Mouse (Mus musculus) midbrain, postnatal 0 days (tissue): ENCODE data around the gene Lce6a. TPM values are rescaled to one million over a fixed set of nuclear protein-coding genes. Genes with fewer than 3 reads are reported as not detected.

Experiments
- ATAC-seq: fragments of 200-750 bp; cut with Nextera tagmentation; 2 replicates; pipeline ENCODE4 v1.8.0; 2017; ENCODE audit warnings: moderate number of reproducible peaks, mild to moderate bottlenecking, moderate TSS enrichment, moderate library complexity; ENCODE audit not compliant: low FRiP score
- DNase-seq: peaks from one replicate; pipeline ENCODE4 v3.0.0-alpha.2; 2015; ENCODE audit warnings: low spot score
- H3K27ac ChIP-seq: fragments of 300-500 bp; sonication (generic); 2 replicates; pipeline ENCODE4 v1.5.1; 2014; ENCODE audit warnings: low read depth, mild to moderate bottlenecking, low read length, mixed read lengths
- H3K27me3 ChIP-seq: fragments of 300-500 bp; sonication (generic); 2 replicates; pipeline ENCODE4 v1.6.1; 2014; ENCODE audit warnings: low read length, control low read depth, mixed read lengths; ENCODE audit not compliant: insufficient read depth
- H3K36me3 ChIP-seq: fragments of 300-500 bp; sonication (generic); 2 replicates; pipeline ENCODE4 v1.6.1; 2014; ENCODE audit warnings: low read length, control low read depth, mixed read lengths; ENCODE audit not compliant: insufficient read depth
- H3K4me1 ChIP-seq: fragments of 300-500 bp; sonication (generic); 2 replicates; pipeline ENCODE4 v1.6.1; 2014; ENCODE audit warnings: mild to moderate bottlenecking, control low read depth, antibody characterized with exemption, low read length, mixed read lengths; ENCODE audit not compliant: insufficient read depth
- H3K4me2 ChIP-seq: fragments of 300-500 bp; sonication (generic); 2 replicates; pipeline ENCODE4 v1.6.1; 2014; ENCODE audit warnings: low read depth, mild to moderate bottlenecking, low read length, mixed read lengths; ENCODE audit not compliant: poor library complexity, severe bottlenecking
- H3K4me3 ChIP-seq: fragments of 300-500 bp; sonication (generic); 2 replicates; pipeline ENCODE4 v1.5.1; 2014; ENCODE audit warnings: low read depth, mild to moderate bottlenecking, low read length, moderate library complexity
- H3K9ac ChIP-seq: fragments of 300-500 bp; sonication (generic); replicated peaks from 2 replicates; pipeline ENCODE4 v1.6.1; 2014; ENCODE audit warnings: mild to moderate bottlenecking, low read length, moderate library complexity, mixed read lengths; ENCODE audit not compliant: poor library complexity, severe bottlenecking
- H3K9me3 ChIP-seq: fragments of 300-500 bp; sonication (generic); 2 replicates; pipeline ENCODE4 v1.6.1; 2016; ENCODE audit warnings: low read length, control low read depth
- CTCF ChIP-seq: IDR thresholded peaks from 2 replicates; pipeline ENCODE4 v1.5.1; 2016; ENCODE audit warnings: antibody characterized with exemption, mild to moderate bottlenecking
- WGBS: fragments of 180-500 bp; shearing (Covaris S2); extraction: QIAGEN DNeasy Blood & Tissue Kit; methylation state at CpG from one replicate; pipeline ENCODE4 v1.1.7; 2014; 5-methylcytosine and 5-hydroxymethylcytosine counted together
- polyA plus RNA-seq: library from polyadenylated mRNA; unstranded; fragments of >200 nt; fragmentation: Nextera tagmentation; extraction: Ambion mirVana; gene quantifications from 2 replicates; pipeline ENCODE4 v1.2.1, GENCODE M21; 2015
- total RNA-seq: library from RNA; depleted of rRNA; stranded (reverse); fragments of >200 nt; gene quantifications from 2 replicates; pipeline ENCODE4 v1.2.3, GENCODE M21; 2014; rRNA removed

The Lce6a gene
- total RNA-seq: not detected in 2 replicates
- not detected in 2 replicates for polyA plus RNA-seq

DNA sequence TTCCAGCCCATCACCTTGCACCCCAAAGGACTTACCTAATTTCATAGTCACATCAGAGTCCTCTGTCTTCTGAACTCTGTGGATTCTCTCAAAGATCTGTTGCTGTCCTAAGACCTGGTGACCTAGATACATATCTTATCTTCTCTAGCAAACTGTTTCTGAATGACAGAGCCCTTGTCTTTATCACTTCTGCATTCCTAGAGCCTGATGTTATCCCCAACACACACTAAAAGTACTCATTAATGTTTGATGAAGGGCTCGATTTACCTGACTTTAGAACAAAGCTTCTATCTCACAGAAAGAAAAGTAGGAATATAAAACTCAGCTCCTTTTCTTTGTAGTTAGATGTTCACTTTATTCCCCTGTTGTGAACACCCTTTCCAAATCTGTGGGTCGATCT is at the start of gene Lce6a:
Gene Lce6a, minus strand, starts transcription at position 101 of the 400 bp plus-strand sequence.
- Histone ChIP-seq H3K27ac (no peak within 1 kb of the TSS), H3K4me2 (no peak within 1 kb of the TSS), H3K4me3 (no peak within 1 kb of the TSS), H3K9me3 (no peaks in the 10 kb centered on the region), H3K9ac (no peak within 1 kb of the TSS), H3K27me3 (no peaks in the 10 kb centered on the region), H3K4me1 (no peaks in the 10 kb centered on the region), H3K36me3 (no peaks in the 10 kb centered on the region)
- DNase-seq (no peak), ATAC-seq (no peak)
- WGBS: 81% methylated on average over 2 of the region's 2 CpGs
- no peak for TF ChIP-seq CTCF

DNA sequence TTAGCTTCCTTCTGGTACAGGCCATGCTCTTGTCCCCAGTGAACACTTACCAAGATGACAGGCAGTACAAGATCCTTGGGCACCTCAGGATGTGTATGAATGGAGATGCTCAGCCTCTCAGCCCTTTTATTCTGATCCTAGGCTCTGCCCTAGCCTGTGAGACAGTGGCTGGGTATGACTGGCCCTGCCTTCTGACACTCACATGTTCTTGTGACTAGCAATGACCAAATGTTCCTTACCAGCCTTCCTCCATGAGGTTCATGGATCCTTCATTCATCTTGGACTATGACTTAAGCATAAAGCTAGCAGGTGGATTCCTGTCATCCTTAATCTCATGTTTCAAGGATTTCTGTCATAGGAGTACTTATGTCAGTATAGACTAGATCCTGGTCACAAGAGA is 48.8 kb upstream of the Lce6a start, which contains the start of gene Lce1a2:
Gene Lce1a2, minus strand, starts transcription at position 101 of the 400 bp plus-strand sequence.
- Histone ChIP-seq H3K4me1 (no peaks in the 10 kb centered on the region), H3K9me3 (no peaks in the 10 kb centered on the region), H3K27ac (no peak within 1 kb of the TSS), H3K27me3 (no peaks in the 10 kb centered on the region), H3K9ac (no peak within 1 kb of the TSS), H3K4me3 (no peak within 1 kb of the TSS), H3K36me3 (no peaks in the 10 kb centered on the region), H3K4me2 (no peak within 1 kb of the TSS)
- no peak for ATAC-seq
- TF ChIP-seq CTCF: no peak
- DNase-seq: no peak

DNA sequence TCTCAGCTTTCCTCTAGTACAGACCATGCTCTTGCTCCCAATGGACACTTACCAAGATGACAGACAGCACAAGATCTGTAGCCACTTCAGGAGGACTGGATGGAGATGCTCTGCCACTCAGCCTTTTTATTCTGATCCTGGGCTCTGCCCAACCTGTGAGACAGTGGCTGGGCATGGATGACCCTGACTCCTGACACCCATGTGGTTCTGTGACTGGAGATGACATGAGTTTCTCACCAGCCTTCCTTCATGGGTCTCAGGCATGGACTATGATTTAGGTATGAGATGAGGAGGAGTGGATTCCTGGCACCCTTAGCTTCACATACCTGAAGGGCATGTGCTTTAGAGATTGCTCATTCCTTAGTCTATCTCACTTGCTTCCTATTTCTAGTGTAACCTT is 35.4 kb upstream of the Lce6a start, which contains the start of gene Lce1b:
Gene Lce1b, minus strand, starts transcription at position 101 of the 400 bp plus-strand sequence.
- H3K9me3 ChIP-seq: no peaks in the 10 kb centered on the region
- no peak for DNase-seq
- H3K9ac ChIP-seq: no peak within 1 kb of the TSS
- H3K36me3 ChIP-seq: no peaks in the 10 kb centered on the region
- H3K4me3 ChIP-seq: no peak within 1 kb of the TSS
- H3K4me1 ChIP-seq: no peaks in the 10 kb centered on the region
- ATAC-seq: no peak
- no peaks in the 10 kb centered on the region for H3K27me3 ChIP-seq
- no peak for TF ChIP-seq CTCF
- no peak within 1 kb of the TSS for H3K4me2 ChIP-seq
- H3K27ac ChIP-seq: no peak within 1 kb of the TSS

DNA sequence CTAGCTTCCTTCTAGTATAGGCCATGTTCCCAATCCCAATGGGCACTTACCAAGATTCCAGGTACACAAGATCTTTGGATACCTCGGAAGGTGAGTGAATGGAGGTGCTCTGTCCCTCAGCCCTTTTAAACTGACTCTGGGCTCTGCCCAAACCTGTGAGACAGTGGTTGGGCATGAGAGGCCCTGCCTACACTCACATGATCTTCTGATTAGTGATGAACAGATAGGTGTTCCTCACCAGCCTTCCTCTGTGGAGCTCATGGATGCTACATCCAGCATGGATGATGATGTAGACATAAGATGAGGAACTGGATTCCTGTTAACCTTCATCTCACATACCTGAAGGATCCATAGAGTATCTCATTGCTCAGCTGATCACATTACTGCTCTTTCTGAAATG is 26.7 kb upstream of the Lce6a start, which contains the start of gene Lce1a1:
Gene Lce1a1, minus strand, starts transcription at position 101 of the 400 bp plus-strand sequence.
- 97% methylated on average over 1 of the region's 1 CpGs for WGBS
- Histone ChIP-seq H3K9me3 (no peaks in the 10 kb centered on the region), H3K36me3 (no peaks in the 10 kb centered on the region), H3K9ac (no peak within 1 kb of the TSS), H3K27ac (no peak within 1 kb of the TSS), H3K4me2 (no peak within 1 kb of the TSS), H3K27me3 (no peaks in the 10 kb centered on the region), H3K4me1 (no peaks in the 10 kb centered on the region), H3K4me3 (no peak within 1 kb of the TSS)
- ATAC-seq (no peak), DNase-seq (no peak)
- TF ChIP-seq CTCF: no peak

DNA sequence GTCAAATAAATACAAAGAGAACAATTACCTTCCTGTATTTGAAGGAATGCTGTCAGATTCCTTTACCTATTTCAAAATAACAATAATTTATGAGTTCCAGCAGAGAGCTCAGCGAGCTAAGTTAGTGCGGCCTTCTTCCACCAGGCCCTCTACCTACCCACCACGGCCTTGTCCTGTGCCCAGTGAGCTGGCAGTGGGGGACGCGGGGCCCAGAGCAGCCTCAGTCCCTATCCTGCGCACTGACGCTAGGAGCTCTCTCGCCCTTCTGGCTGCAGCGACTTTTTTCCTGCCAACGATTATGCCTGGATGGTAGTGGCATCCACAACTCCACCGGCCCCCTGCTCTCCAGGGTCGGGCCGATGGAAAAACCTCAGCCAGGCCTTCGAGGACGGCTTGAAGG is 18.4 kb upstream of the Lce6a start:
- no peaks in the 10 kb centered on the region for H3K4me1 ChIP-seq
- H3K4me2 ChIP-seq: no peak overlapping the region
- no peak for DNase-seq
- ATAC-seq: no peak
- no peak overlapping the region for H3K9ac ChIP-seq
- H3K4me3 ChIP-seq: no peak overlapping the region
- H3K36me3 ChIP-seq: no peaks in the 10 kb centered on the region
- H3K27ac ChIP-seq: no peak overlapping the region
- no peaks in the 10 kb centered on the region for H3K27me3 ChIP-seq
- 96% methylated on average over 15 of the region's 15 CpGs for WGBS
- H3K9me3 ChIP-seq: no peaks in the 10 kb centered on the region
- no peak for TF ChIP-seq CTCF

DNA sequence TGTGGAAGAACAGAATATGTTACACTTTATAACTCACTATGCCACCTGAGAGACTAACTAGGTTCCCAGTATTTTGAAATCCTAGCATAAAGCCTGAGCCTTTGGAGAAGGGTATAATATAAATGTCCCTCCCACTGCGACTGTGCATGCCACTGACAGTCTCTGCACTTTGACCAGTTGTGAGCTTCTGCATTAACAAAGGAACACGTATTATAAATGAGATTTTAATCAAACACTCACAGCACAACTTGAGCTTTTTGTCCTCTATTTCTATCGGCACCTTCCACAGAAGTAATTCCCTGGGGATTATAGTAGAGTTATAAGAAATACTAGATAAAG is 17.2 kb upstream of the Lce6a start:
- no peak for TF ChIP-seq CTCF
- no peak overlapping the region for H3K9ac ChIP-seq
- H3K4me1 ChIP-seq: no peaks in the 10 kb centered on the region
- no peak overlapping the region for H3K4me3 ChIP-seq
- no peak overlapping the region for H3K4me2 ChIP-seq
- DNase-seq: no peak
- 59% methylated on average over 3 of the region's 3 CpGs for WGBS
- ATAC-seq: no peak
- H3K36me3 ChIP-seq: no peaks in the 10 kb centered on the region
- H3K27ac ChIP-seq: no peak overlapping the region
- H3K27me3 ChIP-seq: no peaks in the 10 kb centered on the region
- H3K9me3 ChIP-seq: no peaks in the 10 kb centered on the region
